21 mouse cellular contexts compared by ENCODE assay signal in the genomic region with DNA sequence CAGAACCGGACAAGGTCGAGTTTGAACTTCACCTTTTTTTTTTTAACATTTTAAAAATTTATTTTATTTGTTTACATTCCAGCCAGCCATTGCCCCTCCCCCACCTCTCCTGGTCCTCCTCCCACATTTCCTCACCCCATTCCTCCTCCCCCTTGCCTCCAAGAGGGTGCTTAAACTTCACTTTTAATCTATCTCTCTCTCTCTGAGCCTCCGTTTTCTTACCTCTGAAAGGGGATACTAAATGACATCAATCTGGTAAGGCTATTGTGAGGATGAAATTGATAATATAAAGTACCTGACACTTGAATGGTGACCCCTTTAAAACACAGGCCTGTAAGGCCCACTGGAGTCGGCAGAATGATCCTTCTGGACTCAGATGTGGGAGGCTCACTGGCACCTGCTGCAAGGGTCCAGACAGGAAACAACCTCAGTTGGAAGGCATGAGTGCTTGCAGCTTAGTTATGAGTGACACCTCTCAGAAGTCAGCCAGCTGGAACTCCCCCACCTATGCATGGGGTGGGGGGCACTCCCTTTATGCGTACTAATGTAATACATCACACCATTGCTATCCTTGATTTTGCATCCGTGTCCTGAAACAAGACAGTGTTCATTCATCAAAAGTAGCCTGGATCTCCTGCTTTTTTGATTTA. TPM values are rescaled to one million over a fixed set of nuclear protein-coding genes. Genes with fewer than 3 reads are reported as not detected.
DNase-seq lines count a peak whose midpoint lies in the region; ATAC-seq and TF ChIP-seq lines count a peak whose summit lies in the region.
"Had no signal": no experiment of that assay in that cellular context is flagged by ENCODE, and none has a peak within 500 bp of the region (broad histone marks: within the 10 kb centered on the region; RNA-seq: fewer than 3 reads in every experiment).

No protein-coding gene starts in this region.

- no peak for DNase-seq in spleen, adult 2 months (ENCODE audit: low read depth in 1 of 2, low spot score in 2 of 2)
- DNase-seq in spleen, postnatal 14 days (ENCODE audit: low spot score in 2 of 2), result no peak
- DNase-seq in limb, embryonic 10.5 days (ENCODE audit: low spot score), result no peak
- DNase-seq in frontal cortex, adult 2 months (ENCODE audit: extremely low spot score in 1 of 2, low spot score in 1 of 2), result no peak
- DNase-seq: adrenal gland, adult 8-10 months; adrenal gland, postnatal 36 days; cerebellum, adult 11 months; cerebellum, adult 8-10 months; cerebellum, postnatal 36 days; gastrocnemius, postnatal 36 days; heart, adult 18-20 months; heart, postnatal 10 days had no signal

- H3K4me3 ChIP-seq in forebrain, embryonic 13.5 days, result no peak overlapping the region
- no peak overlapping the region for H3K4me3 ChIP-seq in forebrain, embryonic 12.5 days (replicated peaks)
- H3K4me3 ChIP-seq in spleen, adult 2 months (ENCODE audit: extremely low read depth, insufficient read depth, insufficient read length), result no peak overlapping the region; the same call in 1 of the 2 replicates
- H3K4me3 ChIP-seq in stomach, embryonic 16.5 days (replicated peaks; ENCODE audit: low read length), result no peak overlapping the region
- H3K4me3 ChIP-seq in limb, embryonic 10.5 days, result no peak overlapping the region
- H3K4me3 ChIP-seq: embryonic facial prominence, embryonic 13.5 days; heart, embryonic 10.5 days; hindbrain, embryonic 15.5 days had no signal

- no peak for TF ChIP-seq CTCF in spleen, adult 2 months (IDR thresholded peaks at IDR 0.05; ENCODE audit: extremely low read depth, insufficient read depth, insufficient read length, insufficient replicate concordance)

- 0 out of 2 replicates have a peak, but pooled peaks have one; percentile 24 for ATAC-seq in forebrain, embryonic 13.5 days
- no peak for ATAC-seq in forebrain, embryonic 12.5 days (ENCODE audit: low FRiP score)
- ATAC-seq in stomach, embryonic 16.5 days (ENCODE audit: insufficient read depth, low FRiP score), result no peak
- ATAC-seq: Patski had no signal

- no peaks in the 10 kb centered on the region for H3K36me3 ChIP-seq in forebrain, embryonic 13.5 days (ENCODE audit: poor library complexity, severe bottlenecking)
- H3K36me3 ChIP-seq in forebrain, embryonic 12.5 days (replicated peaks), result no peaks in the 10 kb centered on the region
- no peaks in the 10 kb centered on the region for H3K36me3 ChIP-seq in spleen, adult 2 months (ENCODE audit: control insufficient read depth, insufficient read depth, low read length)
- no peaks in the 10 kb centered on the region for H3K36me3 ChIP-seq in stomach, embryonic 16.5 days (ENCODE audit: control insufficient read depth, insufficient read depth, low read length)
- no peaks in the 10 kb centered on the region for H3K36me3 ChIP-seq in limb, embryonic 10.5 days
- H3K36me3 ChIP-seq: embryonic facial prominence, embryonic 13.5 days; heart, embryonic 10.5 days; hindbrain, embryonic 15.5 days had no signal

- no peak for TF ChIP-seq POLR2A in spleen, adult 2 months (IDR thresholded peaks at IDR 0.05; ENCODE audit: low read depth, low read length)

- no peak overlapping the region for H3K4me2 ChIP-seq in forebrain, embryonic 13.5 days
- H3K4me2 ChIP-seq in forebrain, embryonic 12.5 days, result no peak overlapping the region
- H3K4me2 ChIP-seq in stomach, embryonic 16.5 days (ENCODE audit: low read depth, low read length), result peak overlapping the region; percentile 24; the same call in 1 of the 2 replicates
- H3K4me2 ChIP-seq: embryonic facial prominence, embryonic 13.5 days; hindbrain, embryonic 15.5 days had no signal

- peaks cover 9% of the 10 kb centered on the region; the same call in 1 of the 2 replicates for H3K4me1 ChIP-seq in forebrain, embryonic 13.5 days
- peaks cover 14% of the 10 kb centered on the region for H3K4me1 ChIP-seq in forebrain, embryonic 12.5 days
- no peaks in the 10 kb centered on the region; the same call in 1 of the 2 replicates for H3K4me1 ChIP-seq in spleen, adult 2 months (ENCODE audit: control insufficient read depth, insufficient read depth, insufficient read length)
- H3K4me1 ChIP-seq in stomach, embryonic 16.5 days (ENCODE audit: control insufficient read depth, insufficient read depth, low read length), result no peaks in the 10 kb centered on the region
- H3K4me1 ChIP-seq in limb, embryonic 10.5 days, result peaks cover 16% of the 10 kb centered on the region; the same call in 1 of the 2 replicates
- H3K4me1 ChIP-seq: embryonic facial prominence, embryonic 13.5 days had no signal

- H3K9ac ChIP-seq in forebrain, embryonic 13.5 days, result no peak overlapping the region
- no peak overlapping the region for H3K9ac ChIP-seq in forebrain, embryonic 12.5 days
- H3K9ac ChIP-seq in stomach, embryonic 16.5 days (ENCODE audit: low read length), result no peak overlapping the region
- H3K9ac ChIP-seq: embryonic facial prominence, embryonic 13.5 days; hindbrain, embryonic 15.5 days had no signal

- 73% methylated on average over 6 of the region's 6 CpGs for WGBS in forebrain, embryonic 13.5 days
- 78% methylated on average over 6 of the region's 6 CpGs for WGBS in forebrain, embryonic 12.5 days
- 71% methylated on average over 6 of the region's 6 CpGs for WGBS in spleen, adult 2 months
- WGBS in stomach, embryonic 16.5 days, result 54% methylated on average over 6 of the region's 6 CpGs
- WGBS in limb, embryonic 10.5 days, result 77% methylated on average over 6 of the region's 6 CpGs

- H3K9me3 ChIP-seq in forebrain, embryonic 13.5 days (replicated peaks), result no peaks in the 10 kb centered on the region
- no peaks in the 10 kb centered on the region for H3K9me3 ChIP-seq in forebrain, embryonic 12.5 days
- no peaks in the 10 kb centered on the region for H3K9me3 ChIP-seq in stomach, embryonic 16.5 days (replicated peaks; ENCODE audit: control insufficient read depth, low read length)
- H3K9me3 ChIP-seq in limb, embryonic 10.5 days (replicated peaks), result no peaks in the 10 kb centered on the region
- H3K9me3 ChIP-seq: embryonic facial prominence, embryonic 13.5 days; heart, embryonic 10.5 days; hindbrain, embryonic 15.5 days had no signal

- H3K27me3 ChIP-seq in forebrain, embryonic 13.5 days, result no peaks in the 10 kb centered on the region
- no peaks in the 10 kb centered on the region for H3K27me3 ChIP-seq in forebrain, embryonic 12.5 days
- no peaks in the 10 kb centered on the region for H3K27me3 ChIP-seq in spleen, adult 2 months (ENCODE audit: control insufficient read depth, insufficient read depth, low read length)
- H3K27me3 ChIP-seq in stomach, embryonic 16.5 days (ENCODE audit: control insufficient read depth, insufficient read depth, low read length), result no peaks in the 10 kb centered on the region
- no peaks in the 10 kb centered on the region for H3K27me3 ChIP-seq in limb, embryonic 10.5 days (ENCODE audit: low read depth, poor library complexity, severe bottlenecking)
- H3K27me3 ChIP-seq: CH12.LX; embryonic facial prominence, embryonic 13.5 days; hindbrain, embryonic 15.5 days had no signal

- no peak overlapping the region for H3K27ac ChIP-seq in forebrain, embryonic 13.5 days
- no peak overlapping the region for H3K27ac ChIP-seq in forebrain, embryonic 12.5 days
- peak overlapping the region; percentile 26; the same call in 1 of the 2 replicates for H3K27ac ChIP-seq in spleen, adult 2 months (ENCODE audit: insufficient read depth, low read length)
- peak overlapping the region; percentile 65; the same call in 1 of the 2 replicates for H3K27ac ChIP-seq in stomach, embryonic 16.5 days (ENCODE audit: low read length)
- no peak overlapping the region for H3K27ac ChIP-seq in limb, embryonic 10.5 days
- H3K27ac ChIP-seq: heart, embryonic 10.5 days; hindbrain, embryonic 15.5 days had no signal

RNA-seq across cellular contexts. Expression of a gene that starts 1.9 kb away (rescaled TPM):
- 0.45 TPM in 1 of 2 replicates, not detected in the other for polyA plus RNA-seq in forebrain, embryonic 13.5 days (2015; fragmentation: Nextera tagmentation; extraction: Ambion mirVana)
- polyA plus RNA-seq in forebrain, embryonic 12.5 days (2016; fragmentation: Nextera tagmentation; extraction: Ambion mirVana), result 0.61 and 0.77 TPM in 2 replicates
- polyA plus RNA-seq in spleen, adult 2 months (2012; rRNA removed), result 2.7 and 3.4 TPM in 2 replicates
- polyA plus RNA-seq in stomach, embryonic 16.5 days (2015; fragmentation: Nextera tagmentation; extraction: Ambion mirVana), result 85.4 and 111 TPM in 2 replicates
- 0.36 and 0.94 TPM in 2 replicates for polyA plus RNA-seq in limb, embryonic 10.5 days (2016; fragmentation: Nextera tagmentation; extraction: Ambion mirVana)
- 1.7 and 2.3 TPM in 2 replicates for polyA plus RNA-seq in frontal cortex, adult 2 months (2012; rRNA removed)
- polyA plus RNA-seq: C2C12, Patski had no signal

Comparison
In these comparisons a context has a peak if more than half of its experiments do, and no peak if none do; other contexts are left out.
1. H3K27ac ChIP-seq: peak in spleen, adult 2 months (single experiment) and stomach, embryonic 16.5 days (single experiment); none in forebrain, embryonic 13.5 days (single experiment), forebrain, embryonic 12.5 days (single experiment) and limb, embryonic 10.5 days (single experiment).
2. RNA of a gene that starts 1.9 kb away (polyA plus RNA-seq): 85.4 to 111 TPM in stomach, embryonic 16.5 days; 2.7 to 3.4 TPM in spleen, adult 2 months, 1.7 to 2.3 TPM in frontal cortex, adult 2 months, 0.61 to 0.77 TPM in forebrain, embryonic 12.5 days, 0.36 to 0.94 TPM in limb, embryonic 10.5 days and 0.45 TPM in forebrain, embryonic 13.5 days; every median in the first group is over 10 times any median in the second.